Mouse (Mus musculus) right cerebral cortex, postnatal 4 days (tissue): ENCODE measurements around the gene Slc13a3.

Source experiments
- DNase-seq: peaks from one replicate; pipeline ENCODE4 v3.0.0-alpha.2; 2022

Slc13a3 gene

GRCm38 (mm10) chr2:165475412-165475811 is 2.4 kb upstream of the Slc13a3 start:
- no peak for DNase-seq

DNA sequence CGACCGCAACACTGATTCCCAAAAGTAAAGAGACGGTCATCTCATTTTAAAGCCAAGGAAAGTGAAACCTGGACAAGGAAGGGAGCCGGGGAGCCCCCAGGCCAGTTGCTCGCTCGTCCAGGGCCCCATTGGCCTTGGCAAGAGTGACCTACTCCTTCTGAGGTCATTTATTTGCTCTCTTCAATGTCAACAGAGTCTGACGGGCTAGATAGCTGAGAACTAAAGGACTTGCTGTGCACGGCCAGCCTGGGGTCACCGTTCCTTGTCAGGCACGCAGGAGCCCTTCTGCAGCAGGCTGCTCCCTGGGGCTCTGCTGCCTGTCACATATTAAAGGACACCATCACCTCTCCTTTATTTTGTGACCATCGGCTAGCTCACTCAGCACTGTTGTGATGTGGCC is 1.1 kb downstream of the Slc13a3 start:
- no peak for DNase-seq

DNA sequence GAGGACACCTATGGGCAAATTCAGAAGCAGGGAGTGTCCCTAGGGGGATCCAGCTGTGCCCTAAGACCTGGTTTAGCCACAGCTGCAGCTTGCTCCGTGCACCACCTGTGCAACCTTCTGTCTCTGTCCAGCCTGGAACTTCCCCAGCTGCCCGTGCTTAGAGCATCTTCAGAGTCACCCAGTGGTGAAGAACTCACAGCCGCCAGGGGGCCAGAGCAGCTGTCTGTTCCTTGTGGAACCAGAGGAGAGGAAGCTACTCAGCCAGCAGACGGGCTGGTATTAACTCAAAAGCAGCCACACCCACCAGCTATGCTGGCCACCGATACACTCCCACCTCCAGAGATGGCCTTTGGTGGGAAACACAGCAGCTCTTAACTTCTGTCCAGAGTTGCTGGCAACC is 2.9 kb downstream of the Slc13a3 start:
- DNase-seq: no peak

DNA sequence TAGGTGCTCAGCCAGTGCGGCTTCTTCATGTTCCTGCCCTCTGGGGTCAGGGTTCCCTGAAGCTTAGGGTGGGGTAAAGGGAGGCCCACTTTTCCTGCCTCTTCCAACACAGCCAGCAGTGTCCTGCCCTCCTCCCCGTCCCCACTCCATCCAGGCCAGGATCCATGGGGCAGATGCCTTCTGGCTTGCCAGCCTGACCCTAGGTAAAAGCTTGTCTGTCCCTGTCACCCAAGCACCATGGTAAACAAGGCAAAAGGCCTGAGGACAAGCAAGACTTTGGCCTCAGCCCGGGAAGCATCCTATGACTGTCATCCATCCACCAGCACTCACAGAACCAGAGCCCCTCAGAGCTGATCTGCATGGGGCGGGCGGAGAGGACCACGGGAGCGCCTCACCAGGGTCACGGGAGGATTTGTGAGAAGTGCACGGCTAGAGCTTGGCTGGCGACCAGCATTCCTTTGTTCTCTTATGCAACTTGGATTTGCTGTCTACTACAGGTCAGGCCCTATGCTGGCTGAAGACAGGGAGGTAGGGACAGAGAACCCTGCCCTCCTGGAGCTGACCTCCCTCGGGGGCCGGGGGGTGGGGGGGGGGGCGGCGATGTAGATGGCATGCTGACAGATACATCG is 5.1 kb downstream of the Slc13a3 start:
- peak; percentile 16 for DNase-seq

DNA sequence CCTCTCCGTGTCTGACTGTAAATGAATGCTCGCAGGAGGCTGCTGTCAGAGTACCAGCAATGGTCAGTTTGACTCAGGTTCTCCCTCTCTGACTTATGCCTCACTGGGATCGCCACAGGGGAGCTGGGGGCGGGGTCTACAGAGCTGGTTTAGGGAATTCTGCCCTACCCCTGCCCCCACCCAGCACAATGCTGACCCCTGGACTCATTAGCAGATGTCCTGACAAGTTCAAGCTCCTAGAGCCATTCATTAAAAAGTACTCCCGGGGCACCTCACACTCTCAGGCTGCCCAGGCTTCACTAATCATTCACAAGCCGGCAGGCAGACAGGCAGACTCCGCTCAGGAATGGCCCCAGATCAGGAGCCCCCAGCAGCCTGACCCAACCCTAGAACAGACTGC is 13.4 kb downstream of the Slc13a3 start:
- DNase-seq: no peak

- no peak for DNase-seq
Observed at GRCm38 (mm10) chr2:165458189-165458588, 14.8 kb downstream of the Slc13a3 start.

DNA sequence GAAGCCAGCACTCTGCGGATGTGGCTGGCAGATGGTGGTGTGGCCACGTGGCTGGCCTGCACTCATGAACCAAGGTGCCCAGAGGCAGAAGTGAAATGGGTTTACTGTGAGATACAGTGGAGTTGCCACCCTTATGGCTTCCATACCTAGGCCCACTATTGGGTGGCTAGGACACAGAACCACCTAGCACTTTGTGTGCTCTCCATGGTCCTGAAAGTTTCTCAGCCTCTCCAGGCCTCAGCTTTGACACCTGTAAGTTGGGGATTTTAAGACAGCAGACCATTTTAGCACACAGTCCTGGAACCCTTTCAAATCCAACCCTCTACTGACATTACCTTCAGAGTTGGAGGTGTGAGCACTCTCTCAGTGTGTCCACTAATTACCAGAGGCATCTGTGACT is 16.3 kb downstream of the Slc13a3 start:
- no peak for DNase-seq

GRCm38 (mm10) chr2:165452730-165453693 is 20.0 kb downstream of the Slc13a3 start:
- no peak for DNase-seq

DNA sequence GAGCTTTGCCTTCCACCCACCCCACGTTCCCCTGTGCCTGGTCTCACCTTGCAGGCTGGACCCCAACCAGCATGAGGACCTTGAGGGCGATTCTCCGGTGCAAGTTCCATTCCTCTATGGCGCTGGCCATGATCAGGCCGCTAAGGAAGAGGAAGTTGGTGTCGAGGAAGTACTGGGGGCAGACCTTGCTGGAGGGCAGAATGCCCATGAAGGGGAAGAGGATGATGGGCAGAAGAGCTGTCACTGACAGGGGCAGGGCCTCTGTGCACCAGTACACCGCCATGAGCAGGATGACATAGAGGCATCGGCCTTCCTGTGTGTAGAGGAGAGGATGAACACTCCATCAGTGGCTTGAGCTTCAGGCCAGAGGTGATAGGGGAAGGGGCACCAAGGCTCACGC is 24.6 kb downstream of the Slc13a3 start:
- no peak for DNase-seq

DNA sequence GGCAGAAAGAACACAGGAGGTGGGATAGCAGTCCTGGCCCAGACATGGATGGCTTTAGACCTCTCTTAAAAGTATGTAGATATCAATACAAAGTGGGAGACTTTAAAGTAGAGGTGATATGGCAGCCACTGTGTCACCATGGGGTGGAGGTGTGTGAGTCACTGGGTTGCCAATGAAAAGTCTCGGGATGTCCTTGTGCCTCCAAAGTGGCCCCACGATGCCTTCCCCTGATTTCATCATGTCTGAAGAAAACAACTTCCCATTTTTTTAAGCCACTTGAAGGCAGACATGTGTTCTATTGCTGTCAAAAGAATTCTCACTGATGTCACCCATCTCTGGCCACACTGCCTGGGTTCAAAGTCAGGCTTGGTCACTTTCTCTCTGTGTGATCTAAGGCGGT is 28.2 kb downstream of the Slc13a3 start:
- no peak for DNase-seq

DNA sequence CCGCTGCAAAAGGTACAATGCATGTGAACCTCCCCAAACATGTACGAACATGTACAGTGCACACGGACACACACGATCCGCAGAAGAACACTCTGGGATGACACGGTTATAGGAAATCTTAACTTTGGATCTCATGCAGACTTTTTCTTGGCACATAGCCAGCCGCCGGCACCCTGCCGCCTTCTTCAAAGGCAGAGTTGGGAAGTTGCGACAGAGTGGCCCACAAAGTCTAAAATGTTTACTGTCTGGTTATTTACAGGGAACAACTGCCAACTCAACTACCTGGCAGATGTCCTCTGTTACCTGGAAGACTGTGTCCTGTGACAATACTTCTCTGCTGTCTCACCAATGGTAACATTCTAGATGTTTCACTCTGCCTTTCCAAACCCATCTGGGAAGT is 30.0 kb downstream of the Slc13a3 start:
- DNase-seq: peak; percentile 45

- no peak for DNase-seq
Observed at GRCm38 (mm10) chr2:165441613-165442012, 31.4 kb downstream of the Slc13a3 start.

DNA sequence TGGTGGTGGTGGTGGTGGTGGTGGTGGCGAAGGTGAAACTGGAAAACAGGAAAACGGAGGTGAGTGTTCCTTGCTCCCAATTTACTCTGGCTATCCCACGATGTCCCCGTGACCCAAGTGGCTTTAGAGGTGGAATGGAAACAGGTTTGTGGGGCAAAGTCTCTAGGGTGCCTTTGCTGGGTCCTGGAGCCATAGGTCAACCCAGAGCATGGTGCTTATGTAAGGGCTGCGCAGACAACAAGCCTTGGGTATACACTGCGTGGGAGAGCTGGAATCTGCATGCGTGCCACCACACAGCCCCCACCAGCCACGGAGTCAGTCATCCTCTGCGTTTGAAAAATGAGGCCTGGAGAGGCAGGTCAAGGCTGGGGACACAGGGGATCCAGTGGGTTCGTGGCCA is 33.4 kb downstream of the Slc13a3 start:
- no peak for DNase-seq

- no peak for DNase-seq
Observed at GRCm38 (mm10) chr2:165438881-165439280, 34.1 kb downstream of the Slc13a3 start.

- no peak for DNase-seq
Observed at GRCm38 (mm10) chr2:165428694-165429093, 44.3 kb downstream of the Slc13a3 start.

DNA sequence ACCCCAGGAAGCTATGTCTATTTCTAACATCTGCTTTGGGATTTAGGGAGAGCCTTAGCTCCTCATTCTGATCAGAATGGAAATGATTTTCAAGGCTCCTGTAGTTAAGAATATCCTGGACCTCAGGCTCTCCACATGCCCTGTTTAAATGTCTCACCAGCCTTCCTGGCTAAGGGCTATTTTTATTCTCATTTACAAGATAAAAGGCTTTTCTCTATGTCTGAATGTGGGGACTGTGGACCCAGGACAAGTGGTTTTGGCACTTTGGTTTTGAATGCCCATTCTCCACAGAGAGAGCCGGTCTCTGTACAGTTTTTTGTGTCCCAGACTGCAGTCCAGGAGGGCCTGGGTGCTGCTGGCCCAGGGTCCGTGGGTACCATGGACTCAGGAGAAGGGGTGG is 52.8 kb downstream of the Slc13a3 start:
- DNase-seq: no peak

GRCm38 (mm10) chr2:165419670-165420111 is 53.3 kb downstream of the Slc13a3 start:
- peak; percentile 39 for DNase-seq

DNA sequence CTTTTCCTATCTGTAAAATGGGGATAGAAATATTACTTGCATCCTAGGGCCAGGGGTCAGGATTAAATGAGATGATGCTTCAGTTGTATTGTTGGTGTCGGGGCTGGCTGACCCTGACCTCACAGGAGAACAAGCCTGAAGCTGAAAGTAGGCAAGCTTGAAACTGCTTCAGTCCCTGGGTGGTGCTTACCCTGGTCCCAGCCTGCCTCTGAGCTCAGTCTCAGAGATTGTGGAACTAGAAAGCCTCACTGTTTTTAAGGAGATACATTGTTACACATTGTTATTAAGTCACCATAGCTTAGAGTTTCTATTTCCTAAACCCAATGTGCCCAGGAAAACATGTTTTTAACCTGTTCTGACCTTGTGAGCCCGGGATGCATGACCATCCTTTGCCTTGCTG is 54.5 kb downstream of the Slc13a3 start:
- DNase-seq: no peak

GRCm38 (mm10) chr2:165417291-165417690 is 55.7 kb downstream of the Slc13a3 start:
- peak; percentile 76 for DNase-seq

- no peak for DNase-seq
Observed at GRCm38 (mm10) chr2:165415795-165416194, 57.2 kb downstream of the Slc13a3 start.

DNA sequence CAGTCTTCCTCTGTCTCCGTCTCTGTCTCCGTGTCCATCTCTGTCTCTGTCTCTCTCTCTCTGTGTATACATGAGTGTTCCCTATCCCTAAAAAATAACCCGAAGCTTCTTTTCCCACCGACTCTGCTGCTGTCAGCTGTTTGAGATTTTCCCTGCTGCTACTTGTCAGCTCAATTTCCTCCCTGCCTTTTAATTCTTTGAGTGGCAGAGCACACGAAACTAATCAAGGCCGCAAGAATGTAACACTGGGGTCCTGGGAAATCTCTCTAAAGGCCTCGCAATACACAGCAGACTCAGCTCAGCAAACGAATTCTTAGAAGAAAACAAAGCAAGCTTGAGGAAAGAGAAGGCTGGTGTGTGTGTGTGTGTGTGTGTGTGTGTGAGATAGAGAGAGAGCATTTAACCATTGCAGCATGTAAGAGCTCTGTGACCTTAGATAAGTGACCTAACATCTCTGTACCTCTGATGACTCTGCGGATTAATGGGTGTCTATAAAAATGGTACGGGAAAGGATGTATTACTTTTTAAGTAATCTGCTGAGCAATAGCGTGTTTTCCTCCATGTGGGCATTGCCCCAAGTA is 57.8 kb downstream of the Slc13a3 start:
- DNase-seq: no peak

DNA sequence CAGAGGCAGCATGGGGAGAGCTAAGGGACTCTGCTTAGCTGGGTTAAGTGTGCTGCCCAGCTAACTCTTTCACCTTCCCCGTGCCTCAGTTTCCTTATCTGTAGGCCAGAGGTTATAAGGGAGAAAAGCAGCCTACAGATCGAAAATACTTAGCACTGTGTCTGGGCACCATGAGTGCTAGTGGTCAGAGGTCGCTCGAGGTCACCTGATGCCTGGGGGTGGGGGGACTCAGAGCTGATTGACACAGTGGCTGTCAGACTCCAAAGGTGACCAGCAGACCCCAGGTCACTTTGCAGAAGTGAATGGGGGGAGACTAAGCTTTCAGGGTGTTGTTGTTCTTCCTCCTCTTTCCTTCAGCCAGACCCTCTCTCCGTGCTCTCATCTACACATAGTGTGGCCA is 58.7 kb downstream of the Slc13a3 start:
- DNase-seq: no peak

DNA sequence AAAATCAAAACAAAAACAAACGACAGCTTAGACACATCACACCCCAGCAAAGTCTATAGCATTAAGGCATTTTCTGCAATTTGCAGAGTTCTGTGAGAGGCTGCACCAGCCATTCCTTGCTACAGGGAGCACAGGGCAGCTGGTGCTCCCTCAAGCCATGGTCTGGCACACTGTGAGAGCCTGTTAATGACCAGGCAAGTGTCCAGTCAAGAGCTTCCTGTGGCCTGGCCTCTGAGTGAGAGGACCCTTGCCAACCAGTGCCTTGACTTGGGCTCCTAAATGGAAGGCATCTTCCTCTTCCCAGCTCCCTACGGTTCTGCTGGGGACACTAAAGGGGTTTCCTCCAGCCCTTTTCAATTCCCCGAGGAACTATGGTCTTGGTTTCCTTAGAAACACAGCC is 59.1 kb downstream of the Slc13a3 start:
- DNase-seq: no peak
